Mouse (Mus musculus): ENCODE measurements at regions not wholly inside any gene's neighbourhood (a gene's known extent, or its start where the extent isn't known, plus 50 kb on each side); places are given as distances from the start of the nearest gene placed in this dataset.

GRCm38 (mm10) chr15:63553597-63553996 is 291.4 kb downstream of the Gsdmc2 start:
- peak; percentile 1 for DNase-seq (ENCODE audit: low spot score)

DNA sequence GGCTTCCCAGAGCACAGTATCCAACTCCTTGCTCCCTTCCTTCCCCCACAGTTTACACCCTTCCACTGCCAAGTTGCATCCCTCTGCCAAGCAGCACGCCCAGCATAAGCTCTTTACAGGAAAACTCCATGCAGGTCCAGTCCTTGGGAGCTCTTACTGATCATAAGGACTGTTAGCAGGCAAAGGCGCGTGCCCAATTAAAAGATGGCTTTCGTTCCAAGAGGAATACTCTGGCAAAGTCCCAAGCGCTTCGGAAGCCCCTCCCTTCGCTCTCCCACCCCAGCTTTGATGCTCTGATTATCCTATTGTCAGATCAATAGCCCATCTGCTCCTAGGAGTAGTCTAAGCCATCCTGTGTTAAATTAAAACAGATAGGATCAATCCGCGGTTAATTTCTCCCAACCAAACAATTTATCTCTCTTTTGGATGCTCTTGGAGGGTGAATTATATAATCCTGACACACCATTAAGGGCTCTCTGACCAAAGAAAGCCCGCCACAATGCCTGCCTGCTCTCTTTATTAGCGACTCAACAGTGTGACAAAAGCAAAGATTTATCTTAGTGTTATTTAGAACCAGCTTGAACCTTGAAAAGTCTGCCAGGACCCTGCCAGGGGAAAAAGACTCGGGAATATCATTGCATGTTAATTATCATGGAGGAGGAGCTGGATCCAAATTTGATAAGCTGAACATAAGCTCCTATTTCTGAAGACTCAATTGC is 312.5 kb downstream of the Gsdmc2 start:
- DNase-seq (ENCODE audit: low spot score) = no peak

- no peak for DNase-seq (ENCODE audit: low spot score)
These were observed 317.7 kb downstream of the Gsdmc2 start for GRCm38 (mm10) chr15:63527318-63527717.

DNA sequence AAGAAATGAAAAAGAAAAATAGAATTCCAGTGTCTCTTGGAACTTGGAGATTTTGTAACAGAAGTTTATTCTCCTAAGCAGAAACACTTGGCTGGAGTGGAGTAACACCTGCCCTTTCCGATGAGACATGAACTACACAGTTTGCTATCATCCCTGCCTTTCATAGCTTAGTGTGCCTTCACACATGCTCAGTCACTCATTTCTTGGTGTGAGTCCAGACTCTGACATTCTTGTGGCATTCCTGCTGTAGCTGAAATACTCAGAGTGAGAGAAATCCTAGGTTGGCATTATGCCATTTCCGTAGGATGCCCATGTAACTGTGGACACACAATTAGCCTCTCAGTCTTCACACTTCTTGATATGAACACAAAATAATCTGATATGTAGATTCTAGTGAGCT is 318.2 kb downstream of the Gsdmc2 start:
- no peak for DNase-seq (ENCODE audit: low spot score)

DNA sequence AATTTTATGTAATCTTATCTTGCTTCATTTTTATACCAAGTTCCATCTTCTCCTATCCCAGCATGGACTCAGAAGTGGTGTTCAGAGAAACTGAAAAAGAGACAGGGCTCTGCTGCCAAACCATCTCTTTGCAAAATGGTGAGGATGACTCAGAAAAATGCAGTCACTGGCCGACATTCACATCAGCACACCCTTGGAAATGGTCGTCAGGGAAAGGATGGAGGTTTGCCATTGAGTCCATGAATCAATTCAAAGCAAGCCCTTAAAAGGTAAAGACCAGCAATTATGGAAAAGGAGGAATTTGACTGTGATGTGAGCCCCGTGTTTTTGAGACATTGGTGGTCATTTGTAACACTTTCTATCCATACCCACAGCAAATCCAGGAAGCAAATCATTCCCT is 327.7 kb downstream of the Gsdmc2 start:
- no peak for DNase-seq (ENCODE audit: low spot score)

- no peak for DNase-seq (ENCODE audit: low spot score)
These were observed 344.5 kb downstream of the Gsdmc2 start for GRCm38 (mm10) chr15:63500453-63500852.

DNA sequence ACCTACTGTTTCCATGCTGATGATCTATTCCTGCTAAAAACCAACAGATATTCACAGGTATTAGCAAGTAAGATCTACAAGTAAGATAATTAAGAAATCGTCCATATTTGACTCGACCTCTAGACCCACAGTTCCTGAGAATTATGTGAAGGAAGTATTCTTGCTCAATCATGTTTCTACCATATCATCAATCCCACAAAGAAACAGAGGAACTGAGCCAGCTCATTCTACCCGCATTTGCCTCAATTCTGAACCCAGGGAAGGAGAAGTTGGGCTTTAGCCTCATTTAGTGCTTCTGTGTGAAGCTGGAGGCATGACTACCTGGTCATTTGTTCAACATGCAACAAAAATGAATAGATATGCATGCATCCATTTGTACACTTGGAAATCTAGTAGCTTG is 346.5 kb downstream of the Gsdmc2 start:
- no peak for DNase-seq (ENCODE audit: low spot score)

DNA sequence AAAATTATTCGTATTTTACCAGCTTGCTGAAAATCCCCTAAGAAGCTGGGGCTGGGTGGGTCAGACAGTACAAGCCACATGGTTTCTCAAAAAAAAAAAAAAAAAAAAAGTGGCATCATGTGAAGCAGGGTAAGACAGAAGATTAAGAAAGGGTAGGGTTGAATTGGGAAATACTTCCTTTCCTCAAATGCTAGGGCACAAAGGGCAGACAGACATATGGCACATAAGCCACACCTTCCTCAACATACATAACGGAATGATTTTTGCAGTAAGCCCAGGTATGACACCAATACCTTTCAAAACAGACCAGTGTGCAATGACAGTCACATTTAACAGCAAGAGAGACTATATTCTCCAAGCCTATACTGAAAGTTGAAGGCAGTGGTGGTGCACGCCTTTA is 347.8 kb downstream of the Gsdmc2 start:
- DNase-seq (ENCODE audit: low spot score) = no peak

DNA sequence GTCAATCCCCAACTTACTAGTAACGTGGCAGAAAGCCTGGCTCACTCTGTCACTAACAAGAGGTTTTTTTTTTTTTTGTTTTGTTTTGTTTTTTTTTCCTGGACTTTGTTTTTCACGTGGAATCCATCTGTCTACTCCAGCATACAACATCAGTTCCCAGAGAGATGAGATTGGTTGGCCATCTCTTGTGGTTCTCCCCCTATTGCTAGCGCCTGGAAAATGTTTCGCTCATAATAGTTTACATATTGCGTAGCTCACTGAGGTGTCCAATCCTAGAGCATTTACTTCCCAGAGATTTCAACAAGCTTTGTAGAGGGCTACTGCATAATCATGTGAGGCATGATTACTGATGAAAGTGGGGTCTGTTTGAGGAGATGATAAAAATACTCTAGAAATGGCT is 360.1 kb downstream of the Gsdmc2 start:
- DNase-seq (ENCODE audit: low spot score) = no peak

- no peak for DNase-seq (ENCODE audit: low spot score)
These were observed 360.6 kb downstream of the Gsdmc2 start for GRCm38 (mm10) chr15:63484217-63484887.

- DNase-seq (ENCODE audit: low spot score) = no peak
These were observed 365.6 kb downstream of the Gsdmc2 start for GRCm38 (mm10) chr15:63479270-63479805.

GRCm38 (mm10) chr15:63466916-63467315 is 378.1 kb downstream of the Gsdmc2 start:
- DNase-seq (ENCODE audit: low spot score) = no peak

GRCm38 (mm10) chr15:63452529-63452928 is 392.4 kb downstream of the Gsdmc2 start:
- DNase-seq (ENCODE audit: low spot score) = no peak

DNA sequence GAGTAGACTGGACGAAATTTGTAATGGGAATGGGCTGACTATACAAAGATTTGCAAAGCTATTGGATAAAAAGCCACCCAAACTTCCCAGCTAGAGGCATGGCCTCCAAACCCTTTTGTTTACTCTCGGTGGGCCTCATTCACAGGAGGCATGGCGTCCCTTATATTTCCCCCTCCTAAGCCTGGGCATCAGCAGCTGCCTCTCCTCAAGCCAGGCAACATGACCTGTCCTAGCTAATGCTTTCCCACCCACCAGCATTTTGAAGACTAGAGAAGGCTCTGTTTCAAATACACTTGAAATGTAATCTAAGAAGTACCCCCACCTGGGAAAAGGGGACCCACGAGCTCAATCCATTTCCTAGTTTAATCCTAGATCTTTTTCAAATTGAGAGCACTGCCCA is 398.7 kb downstream of the Gsdmc2 start:
- no peak for DNase-seq (ENCODE audit: low spot score)

- DNase-seq (ENCODE audit: low spot score) = peak; percentile 3
These were observed 400.0 kb downstream of the Gsdmc2 start for GRCm38 (mm10) chr15:63445016-63445415.

DNA sequence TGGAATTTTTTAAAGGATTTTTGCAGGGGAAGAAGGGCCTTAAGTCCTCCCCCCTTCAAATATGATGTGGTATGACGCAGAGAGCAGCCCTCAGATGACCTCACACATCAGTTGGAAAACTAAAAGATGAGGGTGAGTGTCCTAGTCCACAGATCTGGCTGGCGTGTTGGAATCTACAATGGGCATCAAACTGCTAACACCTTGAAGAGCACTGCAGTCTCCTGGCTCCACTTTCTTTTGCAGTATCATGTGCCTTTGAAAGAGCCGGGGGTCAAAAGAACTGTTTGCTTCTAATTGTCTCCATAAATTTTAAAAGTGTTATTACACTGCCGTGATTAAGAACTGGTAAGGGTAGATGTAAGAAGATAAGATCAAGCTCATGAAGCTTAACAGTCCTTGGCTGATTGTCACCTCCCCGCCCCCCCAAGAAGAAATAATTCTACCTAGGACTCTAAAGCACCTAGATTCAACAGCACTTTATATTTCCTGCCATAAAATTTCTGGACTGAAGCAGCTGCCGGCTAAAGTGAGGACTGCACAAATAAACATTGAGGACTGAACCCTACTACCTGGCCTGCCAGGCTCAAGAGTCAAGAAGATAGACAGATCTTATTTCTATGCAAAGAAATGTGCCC is 402.7 kb downstream of the Gsdmc2 start:
- no peak for DNase-seq (ENCODE audit: low spot score)

DNA sequence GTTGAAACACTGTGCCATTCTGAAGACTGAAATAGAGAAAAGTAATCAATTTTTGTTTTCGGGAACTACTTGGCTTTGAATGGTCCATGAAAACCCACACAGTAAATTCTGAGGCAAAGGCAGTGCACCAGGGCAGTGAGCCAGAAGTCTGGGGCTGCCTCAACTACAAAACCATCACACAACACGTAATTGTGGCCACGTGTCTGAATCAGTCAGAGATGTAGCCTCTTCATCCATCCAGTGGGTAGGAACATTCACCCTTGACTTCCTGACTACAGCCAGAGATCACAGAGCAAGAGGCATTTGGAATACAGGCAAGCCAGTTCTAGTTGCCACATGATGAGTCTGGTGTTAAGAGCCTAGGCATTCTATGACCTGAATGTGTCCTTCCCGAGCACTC is 432.3 kb downstream of the Gsdmc2 start:
- DNase-seq (ENCODE audit: low spot score) = no peak

- no peak for DNase-seq (ENCODE audit: low spot score)
These were observed 433.2 kb downstream of the Gsdmc2 start for GRCm38 (mm10) chr15:63411771-63412118.

- DNase-seq (ENCODE audit: low spot score) = no peak
These were observed 433.8 kb downstream of the Gsdmc2 start for GRCm38 (mm10) chr15:63410994-63411770.

DNA sequence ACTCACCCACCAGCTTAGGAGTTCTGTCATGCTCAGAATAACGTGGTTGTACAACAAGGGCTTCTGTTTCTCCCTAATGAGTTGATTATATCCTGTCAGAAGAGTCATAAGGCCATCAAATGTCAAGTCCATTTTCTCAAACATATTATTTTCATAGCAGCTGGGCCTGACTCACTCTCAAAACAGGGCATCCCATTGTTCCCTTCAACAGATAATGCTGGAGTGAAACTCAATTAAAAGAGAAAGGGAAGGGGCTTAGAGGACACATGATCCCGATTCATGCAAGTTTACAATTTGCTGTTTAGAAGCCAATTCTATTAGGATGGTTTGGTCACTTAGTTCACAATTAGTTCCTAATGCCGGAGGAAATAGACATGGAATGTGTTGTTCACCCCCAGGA is 444.5 kb downstream of the Gsdmc2 start:
- no peak for DNase-seq (ENCODE audit: low spot score)

- DNase-seq (ENCODE audit: low spot score) = no peak
These were observed 445.0 kb downstream of the Gsdmc2 start for GRCm38 (mm10) chr15:63400011-63400410.

DNA sequence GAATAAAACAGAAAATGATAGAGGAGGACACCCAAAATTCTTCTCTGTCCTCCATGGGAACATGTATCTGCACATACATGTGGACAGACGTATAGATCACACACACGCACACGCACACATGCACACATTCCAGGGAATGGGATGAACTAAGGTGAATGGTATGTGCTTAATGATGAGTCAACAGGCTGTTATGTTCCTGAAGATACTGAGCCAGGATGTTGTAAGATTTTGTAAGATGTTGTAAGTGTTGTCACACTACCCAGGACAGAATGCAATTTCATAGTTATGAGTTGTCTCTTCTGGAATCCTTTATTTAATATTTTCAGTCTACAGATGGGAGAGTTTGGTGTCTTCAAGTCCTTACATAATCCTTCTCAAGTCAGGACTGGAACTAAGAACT is 447.5 kb downstream of the Gsdmc2 start:
- DNase-seq (ENCODE audit: low spot score) = no peak

Data from gastrocnemius, adult 18-20 months (tissue).